Mouse (Mus musculus) limb, embryonic 11.5 days (tissue): ENCODE measurements around the gene Wfikkn2. TPM values are rescaled to one million over a fixed set of nuclear protein-coding genes. Genes with fewer than 3 reads are reported as not detected.
"Not testable (repeated sequence)": the region's sequence is repeated elsewhere in the genome, so short reads cannot be mapped to it uniquely, and the experiment has no call there.

Experiments
- ATAC-seq: fragments of 200-750 bp; cut with Nextera tagmentation; 2 replicates; pipeline ENCODE4 v1.8.0; 2017; ENCODE audit warnings: low read depth; ENCODE audit not compliant: insufficient number of reproducible peaks, low FRiP score, low TSS enrichment
- DNase-seq: peaks from one replicate; pipeline ENCODE4 v3.0.0-alpha.2; 2015; ENCODE audit warnings: low spot score
- H3K27ac ChIP-seq: fragments of 300-500 bp; sonication (generic); replicated peaks from 2 replicates; pipeline ENCODE4 v1.5.1; 2014; ENCODE audit warnings: low read depth, mild to moderate bottlenecking, low read length
- H3K27me3 ChIP-seq: fragments of 300-500 bp; sonication (generic); 2 replicates; pipeline ENCODE4 v1.6.1; 2014; ENCODE audit warnings: mild to moderate bottlenecking, low read length, mixed read lengths; ENCODE audit not compliant: control insufficient read depth, insufficient read depth
- H3K36me3 ChIP-seq: fragments of 300-500 bp; sonication (generic); 2 replicates; pipeline ENCODE4 v1.6.1; 2014; ENCODE audit warnings: mild to moderate bottlenecking, low read length, moderate library complexity, mixed read lengths; ENCODE audit not compliant: control insufficient read depth, insufficient read depth
- H3K4me1 ChIP-seq: fragments of 300-500 bp; sonication (generic); 2 replicates; pipeline ENCODE4 v1.6.1; 2014; ENCODE audit warnings: low read length, mixed read lengths; ENCODE audit not compliant: control insufficient read depth, insufficient read depth
- H3K4me2 ChIP-seq: fragments of 300-500 bp; sonication (generic); 2 replicates; pipeline ENCODE4 v1.6.1; 2014; ENCODE audit warnings: low read depth, mild to moderate bottlenecking, moderate library complexity; ENCODE audit not compliant: severe bottlenecking
- H3K4me3 ChIP-seq: fragments of 300-500 bp; sonication (generic); 2 replicates; pipeline ENCODE4 v1.5.1; 2014; ENCODE audit warnings: low read depth, low read length
- H3K9ac ChIP-seq: fragments of 300-500 bp; sonication (generic); 2 replicates; pipeline ENCODE4 v1.6.1; 2014; ENCODE audit warnings: mild to moderate bottlenecking, low read length
- H3K9me3 ChIP-seq: fragments of 300-500 bp; sonication (generic); 2 replicates; pipeline ENCODE4 v1.6.1; 2016; ENCODE audit warnings: low read length; ENCODE audit not compliant: control insufficient read depth
- WGBS: fragments of 180-500 bp; shearing (Covaris S2); extraction: QIAGEN DNeasy Blood & Tissue Kit; methylation state at CpG from one replicate; pipeline ENCODE4 v1.1.7; 2014; 5-methylcytosine and 5-hydroxymethylcytosine counted together
- polyA plus RNA-seq: library from polyadenylated mRNA; unstranded; fragments of >200 nt; fragmentation: Nextera tagmentation; extraction: Ambion mirVana; gene quantifications from 2 replicates; pipeline ENCODE4 v1.2.1, GENCODE M21; 2014

The Wfikkn2 gene
- polyA plus RNA-seq, 1 experiment from 2014 or later, result 8.0 TPM

GRCm38 (mm10) chr11:94269906-94270305 is 24.1 kb upstream of the Wfikkn2 start:
- peaks cover 4% of the 10 kb centered on the region; the same call in 1 of the 2 replicates for H3K4me1 ChIP-seq
- no peak overlapping the region for H3K9ac ChIP-seq
- 92% methylated on average over 7 of the region's 7 CpGs for WGBS
- no peaks in the 10 kb centered on the region for H3K36me3 ChIP-seq
- no peak overlapping the region for H3K4me3 ChIP-seq
- H3K9me3 ChIP-seq, result no peaks in the 10 kb centered on the region
- DNase-seq (no peak), ATAC-seq (no peak)
- H3K4me2 ChIP-seq, result no peak overlapping the region
- no peaks in the 10 kb centered on the region for H3K27me3 ChIP-seq
- H3K27ac ChIP-seq, result no peak overlapping the region

GRCm38 (mm10) chr11:94268761-94269160 is 23.0 kb upstream of the Wfikkn2 start:
- Histone ChIP-seq H3K4me1 (peaks cover 9% of the 10 kb centered on the region), H3K9ac (no peak overlapping the region), H3K36me3 (no peaks in the 10 kb centered on the region), H3K9me3 (no peaks in the 10 kb centered on the region), H3K27ac (no peak overlapping the region; the same call in 1 of the 2 replicates), H3K4me3 (no peak overlapping the region), H3K4me2 (no peak overlapping the region), H3K27me3 (no peaks in the 10 kb centered on the region)
- no peak for ATAC-seq
- no peak for DNase-seq

- not testable (repeated sequence) for H3K27ac ChIP-seq, H3K9ac ChIP-seq, H3K27me3 ChIP-seq, H3K36me3 ChIP-seq, H3K4me3 ChIP-seq, DNase-seq, H3K9me3 ChIP-seq, H3K4me2 ChIP-seq, ATAC-seq, H3K4me1 ChIP-seq
- 87% methylated on average over 3 of the region's 3 CpGs for WGBS
These were observed 20.4 kb upstream of the Wfikkn2 start for GRCm38 (mm10) chr11:94266155-94266554.

- Histone ChIP-seq H3K9ac (0 out of 2 replicates have a peak overlapping the region, but pooled peaks have one; percentile 2), H3K27ac (no peak overlapping the region), H3K27me3 (no peaks in the 10 kb centered on the region), H3K4me2 (peak overlapping the region; percentile 35; the same call in 1 of the 2 replicates), H3K36me3 (no peaks in the 10 kb centered on the region), H3K4me1 (peaks cover 7% of the 10 kb centered on the region), H3K4me3 (peak overlapping the region; percentile 12), H3K9me3 (no peaks in the 10 kb centered on the region)
- peak; percentile 80 for DNase-seq
- peak; percentile 55 for ATAC-seq
- 2% methylated on average over 18 of the region's 18 CpGs for WGBS
These were observed 19.5 kb upstream of the Wfikkn2 start for GRCm38 (mm10) chr11:94265134-94265785.

GRCm38 (mm10) chr11:94261585-94262370 is 16.0 kb upstream of the Wfikkn2 start:
- 71% methylated on average over 6 of the region's 6 CpGs for WGBS
- no peak overlapping the region for H3K27ac ChIP-seq

GRCm38 (mm10) chr11:94259814-94260213 is 14.0 kb upstream of the Wfikkn2 start:
- no peak overlapping the region for H3K27ac ChIP-seq
- peaks cover 4% of the 10 kb centered on the region for H3K4me1 ChIP-seq
- no peak overlapping the region for H3K4me3 ChIP-seq
- H3K9me3 ChIP-seq, result no peaks in the 10 kb centered on the region
- DNase-seq (no peak), ATAC-seq (no peak)
- H3K36me3 ChIP-seq, result no peaks in the 10 kb centered on the region
- H3K4me2 ChIP-seq, result no peak overlapping the region
- no peaks in the 10 kb centered on the region for H3K27me3 ChIP-seq
- 76% methylated on average over 4 of the region's 4 CpGs for WGBS
- H3K9ac ChIP-seq, result no peak overlapping the region

More at GRCm38 (mm10) chr11:94261585-94262370, 16.0 kb upstream of the Wfikkn2 start:
- no peaks in the 10 kb centered on the region for H3K36me3 ChIP-seq
- no peak overlapping the region for H3K4me3 ChIP-seq
- no peak overlapping the region for H3K4me2 ChIP-seq
- ATAC-seq (no peak), DNase-seq (no peak)
- no peak overlapping the region for H3K9ac ChIP-seq
- H3K4me1 ChIP-seq, result peaks cover 7% of the 10 kb centered on the region
- no peaks in the 10 kb centered on the region for H3K27me3 ChIP-seq
- no peaks in the 10 kb centered on the region for H3K9me3 ChIP-seq

- DNase-seq (no peak), ATAC-seq (no peak)
- Histone ChIP-seq H3K9me3 (no peaks in the 10 kb centered on the region), H3K4me2 (no peak overlapping the region), H3K36me3 (no peaks in the 10 kb centered on the region), H3K4me3 (no peak overlapping the region), H3K27me3 (no peaks in the 10 kb centered on the region), H3K9ac (no peak overlapping the region), H3K27ac (no peak overlapping the region), H3K4me1 (no peaks in the 10 kb centered on the region)
- 79% methylated on average over 14 of the region's 14 CpGs for WGBS
These were observed 12.2 kb upstream of the Wfikkn2 start for GRCm38 (mm10) chr11:94257987-94258386.

GRCm38 (mm10) chr11:94255733-94256132 is 9.9 kb upstream of the Wfikkn2 start:
- H3K27me3 ChIP-seq, result no peaks in the 10 kb centered on the region
- no peak overlapping the region for H3K4me3 ChIP-seq
- H3K36me3 ChIP-seq, result no peaks in the 10 kb centered on the region
- DNase-seq (no peak), ATAC-seq (no peak)
- H3K4me2 ChIP-seq, result no peak overlapping the region
- H3K9me3 ChIP-seq, result no peaks in the 10 kb centered on the region
- no peak overlapping the region for H3K27ac ChIP-seq
- WGBS, result 74% methylated on average over 5 of the region's 5 CpGs
- H3K9ac ChIP-seq, result no peak overlapping the region
- H3K4me1 ChIP-seq, result no peaks in the 10 kb centered on the region
